Mouse (Mus musculus): ENCODE measurements at regions not wholly inside any gene's neighbourhood (a gene's known extent, or its start where the extent isn't known, plus 50 kb on each side); places are given as distances from the start of the nearest gene placed in this dataset.

- no peaks in the 10 kb centered on the region; the same call in 1 of the 2 replicates for H3K9me3 ChIP-seq (ENCODE audit: control insufficient read depth, low read length)
- TF ChIP-seq GATA1 (IDR thresholded peaks at IDR 0.05; ENCODE audit: low read length) (no peak), TAL1 (IDR thresholded peaks at IDR 0.05; ENCODE audit: low read length) (no peak)
- H3K4me3 ChIP-seq (replicated peaks) = no peak overlapping the region
- H3K4me1 ChIP-seq (ENCODE audit: control insufficient read depth) = no peaks in the 10 kb centered on the region
- no peaks in the 10 kb centered on the region for H3K36me3 ChIP-seq (ENCODE audit: control insufficient read depth)
- H3K27me3 ChIP-seq (ENCODE audit: control insufficient read depth) = no peaks in the 10 kb centered on the region
Measured at GRCm38 (mm10) chr13:82072449-82072848, 289.6 kb downstream of the Cetn3 start.

- no peaks in the 10 kb centered on the region for H3K27me3 ChIP-seq (ENCODE audit: control insufficient read depth)
- no peaks in the 10 kb centered on the region for H3K36me3 ChIP-seq (ENCODE audit: control insufficient read depth)
- H3K4me3 ChIP-seq (replicated peaks) = no peak overlapping the region
- TF ChIP-seq TAL1 (IDR thresholded peaks at IDR 0.05; ENCODE audit: low read length) (no peak), GATA1 (IDR thresholded peaks at IDR 0.05; ENCODE audit: low read length) (no peak)
- no peaks in the 10 kb centered on the region; the same call in 1 of the 2 replicates for H3K9me3 ChIP-seq (ENCODE audit: control insufficient read depth, low read length)
- H3K4me1 ChIP-seq (ENCODE audit: control insufficient read depth) = no peaks in the 10 kb centered on the region
Measured at GRCm38 (mm10) chr13:82073343-82073742, 290.5 kb downstream of the Cetn3 start.

- no peaks in the 10 kb centered on the region for H3K4me1 ChIP-seq (ENCODE audit: control insufficient read depth)
- no peaks in the 10 kb centered on the region; the same call in 1 of the 2 replicates for H3K9me3 ChIP-seq (ENCODE audit: control insufficient read depth, low read length)
- TF ChIP-seq GATA1 (IDR thresholded peaks at IDR 0.05; ENCODE audit: low read length) (no peak), TAL1 (IDR thresholded peaks at IDR 0.05; ENCODE audit: low read length) (no peak)
- H3K27me3 ChIP-seq (ENCODE audit: control insufficient read depth) = no peaks in the 10 kb centered on the region
- H3K4me3 ChIP-seq (replicated peaks) = no peak overlapping the region
- no peaks in the 10 kb centered on the region for H3K36me3 ChIP-seq (ENCODE audit: control insufficient read depth)
Measured at GRCm38 (mm10) chr13:82081375-82081774, 298.5 kb downstream of the Cetn3 start.

GRCm38 (mm10) chr13:82087635-82088034 is 304.8 kb downstream of the Cetn3 start:
- TF ChIP-seq GATA1 (IDR thresholded peaks at IDR 0.05; ENCODE audit: low read length) (no peak), TAL1 (IDR thresholded peaks at IDR 0.05; ENCODE audit: low read length) (no peak)
- H3K9me3 ChIP-seq (ENCODE audit: control insufficient read depth, low read length) = peaks cover 6% of the 10 kb centered on the region
- no peaks in the 10 kb centered on the region for H3K4me1 ChIP-seq (ENCODE audit: control insufficient read depth)
- no peaks in the 10 kb centered on the region for H3K36me3 ChIP-seq (ENCODE audit: control insufficient read depth)
- no peaks in the 10 kb centered on the region for H3K27me3 ChIP-seq (ENCODE audit: control insufficient read depth)
- H3K4me3 ChIP-seq (replicated peaks) = no peak overlapping the region

- Histone ChIP-seq H3K36me3 (ENCODE audit: control insufficient read depth) (no peaks in the 10 kb centered on the region), H3K9me3 (ENCODE audit: control insufficient read depth, low read length) (peaks cover 6% of the 10 kb centered on the region), H3K4me3 (replicated peaks) (no peak overlapping the region), H3K27me3 (ENCODE audit: control insufficient read depth) (no peaks in the 10 kb centered on the region), H3K4me1 (ENCODE audit: control insufficient read depth) (no peaks in the 10 kb centered on the region)
- no peak for TF ChIP-seq TAL1 (IDR thresholded peaks at IDR 0.05; ENCODE audit: low read length)
- TF ChIP-seq GATA1 (IDR thresholded peaks at IDR 0.05; ENCODE audit: low read length) = no peak
Measured at GRCm38 (mm10) chr13:82092186-82092585, 309.3 kb downstream of the Cetn3 start.

GRCm38 (mm10) chr13:82106032-82106431 is 323.2 kb downstream of the Cetn3 start:
- Histone ChIP-seq H3K27me3 (ENCODE audit: control insufficient read depth) (no peaks in the 10 kb centered on the region), H3K36me3 (ENCODE audit: control insufficient read depth) (no peaks in the 10 kb centered on the region), H3K9me3 (ENCODE audit: control insufficient read depth, low read length) (peaks cover 3% of the 10 kb centered on the region; the same call in 1 of the 2 replicates), H3K4me1 (ENCODE audit: control insufficient read depth) (no peaks in the 10 kb centered on the region), H3K4me3 (replicated peaks) (no peak overlapping the region)
- TF ChIP-seq GATA1 (IDR thresholded peaks at IDR 0.05; ENCODE audit: low read length) (no peak), TAL1 (IDR thresholded peaks at IDR 0.05; ENCODE audit: low read length) (no peak)

GRCm38 (mm10) chr13:82129777-82130735 is 347.2 kb downstream of the Cetn3 start:
- Histone ChIP-seq H3K27me3 (ENCODE audit: control insufficient read depth) (no peaks in the 10 kb centered on the region), H3K36me3 (ENCODE audit: control insufficient read depth) (no peaks in the 10 kb centered on the region), H3K4me1 (ENCODE audit: control insufficient read depth) (no peaks in the 10 kb centered on the region), H3K4me3 (replicated peaks) (no peak overlapping the region), H3K9me3 (ENCODE audit: control insufficient read depth, low read length) (peaks cover 8% of the 10 kb centered on the region; the same call in 1 of the 2 replicates)
- no peak for TF ChIP-seq TAL1 (IDR thresholded peaks at IDR 0.05; ENCODE audit: low read length)
- no peak for TF ChIP-seq GATA1 (IDR thresholded peaks at IDR 0.05; ENCODE audit: low read length)

Measured in erythroblast, embryonic 14.5 days (primary cell).